Mouse (Mus musculus): Measurements from ENCODE around the gene Ubxn6. TPM values are rescaled to one million over a fixed set of nuclear protein-coding genes. Genes with fewer than 3 reads are reported as not detected.
"Not testable (repeated sequence)": the region's sequence is repeated elsewhere in the genome, so short reads cannot be mapped to it uniquely, and the experiment has no call there.

Gene Ubxn6
- polyA plus RNA-seq, 1 experiment from 2014 or later = 73.7 TPM

DNA sequence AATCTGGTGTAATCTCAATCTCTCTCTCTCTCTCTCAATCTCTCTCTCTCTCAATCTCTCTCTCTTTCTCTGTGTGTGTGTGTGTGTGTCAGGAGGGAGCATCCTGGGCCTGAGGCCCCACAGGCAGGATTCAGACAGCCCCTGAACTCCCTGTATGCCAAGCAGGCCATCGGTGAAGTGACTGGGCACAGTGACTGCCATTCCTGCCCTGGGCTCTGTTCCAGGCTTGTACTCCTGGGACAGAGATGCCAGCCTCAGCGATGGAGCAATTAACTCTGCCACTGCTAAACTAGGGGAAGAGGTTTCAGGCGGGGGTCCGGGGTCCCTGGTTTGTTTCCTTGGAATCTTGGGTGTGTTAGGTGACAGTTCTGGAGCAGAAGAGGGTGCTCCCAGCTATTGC is 35.7 kb upstream of the Ubxn6 start:
- WGBS = 61% methylated on average over 4 of the region's 4 CpGs
- H3K9ac ChIP-seq (replicated peaks) = no peak overlapping the region
- no peak overlapping the region for H3K4me2 ChIP-seq (replicated peaks)
- ATAC-seq = no peak
- no peak overlapping the region for H3K4me3 ChIP-seq (replicated peaks)
- no peaks in the 10 kb centered on the region for H3K27me3 ChIP-seq
- H3K27ac ChIP-seq = no peak overlapping the region
- no peaks in the 10 kb centered on the region for H3K4me1 ChIP-seq (replicated peaks)
- H3K9me3 ChIP-seq = no peaks in the 10 kb centered on the region
- H3K36me3 ChIP-seq = 0 out of 2 replicates have a peak, but pooled peaks cover 4% of the 10 kb centered on the region

GRCm38 (mm10) chr17:56109219-56110051 is 34.6 kb upstream of the Ubxn6 start, which contains the start of gene Plin4:
Gene Plin4, minus strand, starts transcription at chr17:56109803.
- 0 out of 2 replicates have a peak, but pooled peaks have one; percentile 32 for ATAC-seq
- no peak within 1 kb of the TSS for H3K9ac ChIP-seq (replicated peaks)
- no peaks in the 10 kb centered on the region for H3K27me3 ChIP-seq
- 0 out of 2 replicates have a peak, but pooled peaks cover 4% of the 10 kb centered on the region for H3K36me3 ChIP-seq
- no peak within 1 kb of the TSS for H3K4me3 ChIP-seq (replicated peaks)
- H3K4me1 ChIP-seq (replicated peaks) = no peaks in the 10 kb centered on the region
- WGBS = 71% methylated on average over 10 of the region's 10 CpGs
- no peaks in the 10 kb centered on the region for H3K9me3 ChIP-seq
- H3K4me2 ChIP-seq (replicated peaks) = no peak within 1 kb of the TSS
- H3K27ac ChIP-seq = no peak within 1 kb of the TSS

GRCm38 (mm10) chr17:56108334-56109044 is 33.7 kb upstream of the Ubxn6 start:
- peaks cover 10% of the 10 kb centered on the region for H3K36me3 ChIP-seq
- no peak overlapping the region for H3K9ac ChIP-seq (replicated peaks)
- H3K9me3 ChIP-seq = no peaks in the 10 kb centered on the region
- no peak overlapping the region for H3K27ac ChIP-seq
- WGBS = 80% methylated on average over 6 of the region's 6 CpGs
- H3K27me3 ChIP-seq = no peaks in the 10 kb centered on the region
- no peaks in the 10 kb centered on the region for H3K4me1 ChIP-seq (replicated peaks)
- no peak overlapping the region for H3K4me2 ChIP-seq (replicated peaks)
- no peak overlapping the region for H3K4me3 ChIP-seq (replicated peaks)
- no peak for ATAC-seq

- ATAC-seq = 0 out of 2 replicates have a peak, but pooled peaks have one; percentile 17
- H3K9me3 ChIP-seq = no peaks in the 10 kb centered on the region
- H3K4me1 ChIP-seq (replicated peaks) = no peaks in the 10 kb centered on the region
- no peaks in the 10 kb centered on the region for H3K27me3 ChIP-seq
- no peak overlapping the region for H3K4me2 ChIP-seq (replicated peaks)
- 83% methylated on average over 2 of the region's 2 CpGs for WGBS
- H3K4me3 ChIP-seq (replicated peaks) = no peak overlapping the region
- peaks cover 18% of the 10 kb centered on the region for H3K36me3 ChIP-seq
- no peak overlapping the region for H3K27ac ChIP-seq
- H3K9ac ChIP-seq (replicated peaks) = no peak overlapping the region
These were observed 32.9 kb upstream of the Ubxn6 start for GRCm38 (mm10) chr17:56107736-56108135.

DNA sequence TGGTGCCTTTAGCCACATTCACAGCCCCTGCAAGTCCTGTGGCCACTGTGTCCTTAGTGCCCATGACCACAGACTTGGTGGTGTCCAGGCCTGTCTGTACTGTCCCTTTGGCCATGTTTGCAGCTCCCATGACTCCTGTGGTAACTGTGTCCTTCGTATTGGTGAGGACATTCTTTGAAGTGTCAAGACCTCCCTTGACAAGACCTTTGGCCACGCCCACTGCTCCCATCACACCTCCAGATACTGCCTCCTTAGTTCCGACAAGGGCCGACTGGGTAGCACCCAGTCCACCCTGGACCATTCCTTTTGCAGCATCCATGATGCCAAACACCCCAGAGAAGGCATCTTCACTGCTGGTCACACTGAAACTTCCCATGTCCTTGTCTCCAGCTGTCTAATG is 32.2 kb upstream of the Ubxn6 start:
- peaks cover 25% of the 10 kb centered on the region for H3K36me3 ChIP-seq
- ATAC-seq = no peak
- H3K4me3 ChIP-seq (replicated peaks) = no peak overlapping the region
- no peaks in the 10 kb centered on the region for H3K4me1 ChIP-seq (replicated peaks)
- no peak overlapping the region for H3K4me2 ChIP-seq (replicated peaks)
- H3K9ac ChIP-seq (replicated peaks) = no peak overlapping the region
- H3K27ac ChIP-seq = no peak overlapping the region
- 84% methylated on average over 4 of the region's 4 CpGs for WGBS
- H3K9me3 ChIP-seq = no peaks in the 10 kb centered on the region
- no peaks in the 10 kb centered on the region for H3K27me3 ChIP-seq

GRCm38 (mm10) chr17:56106436-56106835 is 31.6 kb upstream of the Ubxn6 start:
- not testable (repeated sequence) for ATAC-seq; H3K27me3 ChIP-seq; H3K4me2 ChIP-seq (replicated peaks); H3K9me3 ChIP-seq; H3K9ac ChIP-seq (replicated peaks); H3K4me1 ChIP-seq (replicated peaks); H3K27ac ChIP-seq; H3K4me3 ChIP-seq (replicated peaks)
- 97% methylated on average over 4 of the region's 4 CpGs for WGBS
- H3K36me3 ChIP-seq = peaks cover 31% of the 10 kb centered on the region

GRCm38 (mm10) chr17:56104821-56105220 is 30.0 kb upstream of the Ubxn6 start:
- H3K36me3 ChIP-seq = peaks cover 47% of the 10 kb centered on the region
- not testable (repeated sequence) for H3K9ac ChIP-seq (replicated peaks)
- 100% methylated on average over 3 of the region's 5 CpGs for WGBS

GRCm38 (mm10) chr17:56103465-56104285 is 28.8 kb upstream of the Ubxn6 start:
- H3K9ac ChIP-seq (replicated peaks) = no peak overlapping the region
- H3K27ac ChIP-seq = no peak overlapping the region
- WGBS = 93% methylated on average over 8 of the region's 8 CpGs
- no peaks in the 10 kb centered on the region for H3K4me1 ChIP-seq (replicated peaks)
- no peaks in the 10 kb centered on the region for H3K9me3 ChIP-seq
- H3K4me2 ChIP-seq (replicated peaks) = no peak overlapping the region
- no peak for ATAC-seq
- H3K27me3 ChIP-seq = no peaks in the 10 kb centered on the region
- no peak overlapping the region for H3K4me3 ChIP-seq (replicated peaks)
- H3K36me3 ChIP-seq = peaks cover 58% of the 10 kb centered on the region

More at GRCm38 (mm10) chr17:56104821-56105220, 30.0 kb upstream of the Ubxn6 start:
- H3K27ac ChIP-seq; ATAC-seq; H3K27me3 ChIP-seq; H3K4me1 ChIP-seq (replicated peaks); H3K4me2 ChIP-seq (replicated peaks); H3K4me3 ChIP-seq (replicated peaks); H3K9me3 ChIP-seq: not testable (repeated sequence)

DNA sequence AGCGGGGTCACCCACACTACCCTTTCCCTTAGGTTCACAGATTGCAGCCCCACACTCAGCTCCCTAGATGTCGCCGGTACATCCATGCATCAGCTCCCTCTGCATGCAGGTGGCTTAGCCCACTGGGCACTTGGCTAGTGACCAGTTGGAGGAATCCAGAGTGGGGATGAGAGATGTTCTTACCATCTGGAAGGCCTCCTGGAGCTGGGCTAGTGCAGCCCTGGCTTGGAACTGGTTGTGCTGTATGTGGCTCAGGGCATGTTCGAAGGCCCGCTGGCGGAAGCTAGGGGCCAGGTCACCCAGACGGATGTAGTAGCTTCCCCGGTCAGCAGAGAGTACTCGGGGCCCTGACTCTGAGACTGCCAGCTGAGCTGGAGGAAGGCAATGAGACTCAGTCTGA is 28.1 kb upstream of the Ubxn6 start:
- Histone ChIP-seq H3K9ac (replicated peaks) (no peak overlapping the region), H3K4me1 (replicated peaks) (no peaks in the 10 kb centered on the region), H3K27me3 (no peaks in the 10 kb centered on the region), H3K27ac (no peak overlapping the region), H3K9me3 (no peaks in the 10 kb centered on the region), H3K4me2 (replicated peaks) (no peak overlapping the region), H3K4me3 (replicated peaks) (no peak overlapping the region), H3K36me3 (peaks cover 65% of the 10 kb centered on the region)
- 0 out of 2 replicates have a peak, but pooled peaks have one; percentile 4 for ATAC-seq
- 95% methylated on average over 9 of the region's 9 CpGs for WGBS

GRCm38 (mm10) chr17:56102158-56102557 is 27.3 kb upstream of the Ubxn6 start:
- Histone ChIP-seq H3K36me3 (peaks cover 69% of the 10 kb centered on the region), H3K9ac (replicated peaks) (no peak overlapping the region), H3K27ac (no peak overlapping the region), H3K9me3 (no peaks in the 10 kb centered on the region), H3K4me2 (replicated peaks) (no peak overlapping the region), H3K4me3 (replicated peaks) (no peak overlapping the region), H3K4me1 (replicated peaks) (no peaks in the 10 kb centered on the region), H3K27me3 (no peaks in the 10 kb centered on the region)
- no peak for ATAC-seq
- 89% methylated on average over 5 of the region's 5 CpGs for WGBS

DNA sequence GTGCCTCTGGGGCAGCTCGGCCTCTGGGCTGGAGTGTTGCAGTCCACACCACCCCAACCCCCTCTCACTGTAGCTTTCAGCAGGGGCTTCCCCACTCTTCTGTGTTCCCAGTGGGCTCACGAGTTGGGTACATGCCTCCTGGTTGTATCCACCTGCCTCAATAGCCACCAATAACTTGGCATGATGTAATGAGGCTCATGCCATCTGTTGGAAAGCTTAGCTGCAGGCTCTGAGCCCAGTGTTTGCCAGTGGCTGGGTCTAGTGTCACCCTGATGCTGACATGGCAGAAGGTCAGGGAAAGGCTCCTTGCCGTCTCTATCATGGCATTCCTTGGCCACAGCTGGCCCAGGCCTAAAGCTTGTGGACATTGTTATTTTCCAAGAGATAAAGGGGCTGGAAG is 26.0 kb upstream of the Ubxn6 start:
- ATAC-seq = no peak
- 94% methylated on average over 3 of the region's 3 CpGs for WGBS
- Histone ChIP-seq H3K4me3 (replicated peaks) (no peak overlapping the region), H3K36me3 (peaks cover 82% of the 10 kb centered on the region), H3K27ac (no peak overlapping the region), H3K9ac (replicated peaks) (no peak overlapping the region), H3K27me3 (no peaks in the 10 kb centered on the region), H3K9me3 (no peaks in the 10 kb centered on the region), H3K4me2 (replicated peaks) (no peak overlapping the region), H3K4me1 (replicated peaks) (no peaks in the 10 kb centered on the region)
